Mouse (Mus musculus) brain, embryonic 14.5 days (tissue): ENCODE measurements around the gene Cenpu. TPM values are rescaled to one million over a fixed set of nuclear protein-coding genes. Genes with fewer than 3 reads are reported as not detected.

ENCODE experiments used
- DNase-seq: peaks from one replicate; pipeline ENCODE4 v3.0.0-alpha.2; 2011; ENCODE audit warnings: low read depth
- CTCF ChIP-seq: fragments of 200-500 bp; IDR thresholded peaks from 2 replicates; pipeline ENCODE4 v1.5.1; 2012; ENCODE audit warnings: inconsistent platforms, mild to moderate bottlenecking, moderate library complexity, borderline replicate concordance; ENCODE audit not compliant: insufficient read depth, insufficient read length; ENCODE audit errors: extremely low read depth
- POLR2A ChIP-seq: fragments of 200-500 bp; IDR thresholded peaks from 2 replicates; pipeline ENCODE4 v1.6.1; 2012; ENCODE audit warnings: mild to moderate bottlenecking, inconsistent platforms, borderline replicate concordance; ENCODE audit not compliant: poor library complexity, insufficient read depth, insufficient read length, severe bottlenecking; ENCODE audit errors: extremely low read depth
- polyA plus RNA-seq: library from polyadenylated mRNA; depleted of rRNA; stranded (reverse); fragments of >200 nt; gene quantifications from 2 replicates; pipeline ENCODE4 v1.2.3, GENCODE M21; 2012; rRNA removed

Cenpu gene
- polyA plus RNA-seq, 1 experiment = 4.0 TPM

- TF ChIP-seq CTCF = no peak
- no peak for TF ChIP-seq POLR2A
- no peak for DNase-seq
Observed at GRCm38 (mm10) chr8:46627881-46628280, 76.1 kb downstream of the Cenpu start.

GRCm38 (mm10) chr8:46628645-46629044, 76.8 kb downstream of the Cenpu start:
- TF ChIP-seq POLR2A = no peak
- no peak for TF ChIP-seq CTCF
- no peak for DNase-seq

Other genes starting within 250 kb of the Cenpu start
- gene Acsl1, start 81.0 kb upstream of the Cenpu start, polyA plus RNA-seq = 9.8 and 17.7 TPM in 2 replicates
- gene Primpol, start 65.2 kb downstream of the Cenpu start, polyA plus RNA-seq = 2.8 and 5.0 TPM in 2 replicates
- 132 and 135 TPM in 2 replicates for gene Casp3, start 65.3 kb downstream of the Cenpu start, polyA plus RNA-seq
- gene Irf2, start 187.7 kb downstream of the Cenpu start, polyA plus RNA-seq = 6.2 and 9.7 TPM in 2 replicates